ENCODE assay signal across 14 mouse cellular contexts in genomic region chr2:147189546-147190315, GRCm38 (mm10). TPM values are rescaled to one million over a fixed set of nuclear protein-coding genes. Genes with fewer than 3 reads are reported as not detected.
A peak's percentile ranks its signal among the peaks of the same experiment; 100 is the strongest.
DNase-seq lines count a peak whose midpoint lies in the region; ATAC-seq lines count a peak whose summit lies in the region.
"Had no signal": no experiment of that assay in that cellular context is flagged by ENCODE, and none has a peak within 500 bp of the region (broad histone marks: within the 10 kb centered on the region; RNA-seq: fewer than 3 reads in every experiment).

No protein-coding gene starts in this region.

- no peaks in the 10 kb centered on the region for H3K36me3 ChIP-seq in lung, embryonic 15.5 days
- no peaks in the 10 kb centered on the region for H3K36me3 ChIP-seq in embryonic facial prominence, embryonic 10.5 days (replicated peaks)
- H3K36me3 ChIP-seq in limb, embryonic 11.5 days (ENCODE audit: control insufficient read depth, insufficient read depth, low read length): no peaks in the 10 kb centered on the region
- H3K36me3 ChIP-seq in neural tube, embryonic 11.5 days (ENCODE audit: control insufficient read depth, insufficient read depth, low read length): no peaks in the 10 kb centered on the region
- H3K36me3 ChIP-seq in kidney, embryonic 16.5 days (ENCODE audit: insufficient read depth, low read length): no peaks in the 10 kb centered on the region
- H3K36me3 ChIP-seq: liver, embryonic 15.5 days had no signal

- H3K4me3 ChIP-seq in lung, embryonic 15.5 days: no peak overlapping the region
- H3K4me3 ChIP-seq in embryonic facial prominence, embryonic 10.5 days: peak overlapping the region; percentile 25; the same call in 1 of the 2 replicates
- no peak overlapping the region for H3K4me3 ChIP-seq in limb, embryonic 11.5 days (ENCODE audit: low read depth, low read length)
- H3K4me3 ChIP-seq in neural tube, embryonic 11.5 days (ENCODE audit: low read depth, low read length): no peak overlapping the region
- H3K4me3 ChIP-seq in kidney, embryonic 16.5 days (ENCODE audit: low read length): no peak overlapping the region
- H3K4me3 ChIP-seq: liver, embryonic 15.5 days had no signal

- 3% methylated on average over 28 of the region's 28 CpGs for WGBS in lung, embryonic 15.5 days
- WGBS in embryonic facial prominence, embryonic 10.5 days: 1% methylated on average over 28 of the region's 28 CpGs
- under 1% methylated on average over 28 of the region's 28 CpGs for WGBS in limb, embryonic 11.5 days
- WGBS in neural tube, embryonic 11.5 days: under 1% methylated on average over 28 of the region's 28 CpGs
- under 1% methylated on average over 28 of the region's 28 CpGs for WGBS in kidney, embryonic 16.5 days

- no peak overlapping the region for H3K9ac ChIP-seq in lung, embryonic 15.5 days
- no peak overlapping the region for H3K9ac ChIP-seq in limb, embryonic 11.5 days (ENCODE audit: low read length)
- H3K9ac ChIP-seq in neural tube, embryonic 11.5 days (ENCODE audit: low read length): no peak overlapping the region
- no peak overlapping the region for H3K9ac ChIP-seq in kidney, embryonic 16.5 days (replicated peaks; ENCODE audit: low read length)
- H3K9ac ChIP-seq: liver, embryonic 15.5 days had no signal

- peaks cover 95% of the 10 kb centered on the region for H3K27me3 ChIP-seq in lung, embryonic 15.5 days
- peaks cover 100% of the 10 kb centered on the region for H3K27me3 ChIP-seq in embryonic facial prominence, embryonic 10.5 days (replicated peaks; ENCODE audit: low read depth, poor library complexity, severe bottlenecking)
- H3K27me3 ChIP-seq in limb, embryonic 11.5 days (ENCODE audit: control insufficient read depth, insufficient read depth, low read length): peaks cover 90% of the 10 kb centered on the region
- H3K27me3 ChIP-seq in neural tube, embryonic 11.5 days (ENCODE audit: control insufficient read depth, insufficient read depth, low read length): peaks cover 95% of the 10 kb centered on the region
- peaks cover 97% of the 10 kb centered on the region for H3K27me3 ChIP-seq in kidney, embryonic 16.5 days (ENCODE audit: insufficient read depth, low read length)

- H3K27ac ChIP-seq in lung, embryonic 15.5 days: no peak overlapping the region
- H3K27ac ChIP-seq in embryonic facial prominence, embryonic 10.5 days (replicated peaks): peak overlapping the region; percentile 19; the same call in 1 of the 2 replicates
- H3K27ac ChIP-seq in limb, embryonic 11.5 days (replicated peaks; ENCODE audit: low read depth, low read length): no peak overlapping the region
- no peak overlapping the region for H3K27ac ChIP-seq in neural tube, embryonic 11.5 days (ENCODE audit: low read depth, low read length)
- no peak overlapping the region for H3K27ac ChIP-seq in kidney, embryonic 16.5 days (ENCODE audit: low read length)
- H3K27ac ChIP-seq: liver, embryonic 15.5 days had no signal

- DNase-seq in lung, postnatal 14 days: no peak
- DNase-seq in embryonic facial prominence, embryonic 10.5 days (ENCODE audit: low spot score): peak; percentile 53
- peak; percentile 54 for DNase-seq in limb, embryonic 11.5 days (ENCODE audit: low spot score)
- peak; percentile 58 for DNase-seq in neural tube, embryonic 11.5 days (ENCODE audit: low spot score)
- DNase-seq in right cerebral cortex, postnatal 10 days (ENCODE audit: low spot score in 2 of 2): no peak
- no peak for DNase-seq in cerebellum, adult 11-12 months
- DNase-seq: cerebellum, adult 9-11 months; kidney, adult 8-10 months; left cerebral cortex, postnatal 4 days; right cerebral cortex, postnatal 14 days; thymus, postnatal 14 days had no signal

- no peaks in the 10 kb centered on the region for H3K9me3 ChIP-seq in lung, embryonic 15.5 days
- H3K9me3 ChIP-seq in embryonic facial prominence, embryonic 10.5 days: no peaks in the 10 kb centered on the region
- H3K9me3 ChIP-seq in limb, embryonic 11.5 days (ENCODE audit: control insufficient read depth, low read length): no peaks in the 10 kb centered on the region
- no peaks in the 10 kb centered on the region for H3K9me3 ChIP-seq in neural tube, embryonic 11.5 days (ENCODE audit: control insufficient read depth, low read length)
- H3K9me3 ChIP-seq in kidney, embryonic 16.5 days (ENCODE audit: low read length): no peaks in the 10 kb centered on the region
- H3K9me3 ChIP-seq: liver, embryonic 15.5 days had no signal

- 0 out of 2 replicates have a peak, but pooled peaks have one; percentile 5 for ATAC-seq in lung, embryonic 15.5 days (ENCODE audit: borderline replicate concordance, extremely low read depth, low FRiP score, low TSS enrichment)
- ATAC-seq in limb, embryonic 11.5 days (ENCODE audit: insufficient number of reproducible peaks, low FRiP score, low TSS enrichment, low read depth): no peak
- no peak for ATAC-seq in neural tube, embryonic 11.5 days (ENCODE audit: insufficient read depth, low FRiP score, low TSS enrichment)
- ATAC-seq in kidney, embryonic 16.5 days (ENCODE audit: low FRiP score, low TSS enrichment): no peak

- H3K4me1 ChIP-seq in lung, embryonic 15.5 days: peaks cover 47% of the 10 kb centered on the region
- peaks cover 32% of the 10 kb centered on the region for H3K4me1 ChIP-seq in embryonic facial prominence, embryonic 10.5 days
- H3K4me1 ChIP-seq in limb, embryonic 11.5 days (ENCODE audit: control insufficient read depth, insufficient read depth, low read length): peaks cover 13% of the 10 kb centered on the region
- peaks cover 7% of the 10 kb centered on the region; the same call in 1 of the 2 replicates for H3K4me1 ChIP-seq in neural tube, embryonic 11.5 days (ENCODE audit: control insufficient read depth, insufficient read depth, low read length)
- H3K4me1 ChIP-seq in kidney, embryonic 16.5 days (ENCODE audit: insufficient read depth, low read length): peaks cover 11% of the 10 kb centered on the region

- peak overlapping the region; percentile 14; the same call in 1 of the 2 replicates for H3K4me2 ChIP-seq in lung, embryonic 15.5 days
- no peak overlapping the region for H3K4me2 ChIP-seq in limb, embryonic 11.5 days (ENCODE audit: low read depth, severe bottlenecking)
- no peak overlapping the region for H3K4me2 ChIP-seq in neural tube, embryonic 11.5 days (ENCODE audit: low read depth)
- no peak overlapping the region for H3K4me2 ChIP-seq in kidney, embryonic 16.5 days (replicated peaks; ENCODE audit: low read depth, low read length)
- H3K4me2 ChIP-seq: liver, embryonic 15.5 days had no signal

RNA-seq across cellular contexts. Expression of gene Nkx2-2, which starts 4.3 kb away (rescaled TPM):
- polyA plus RNA-seq in lung, embryonic 15.5 days (2015; fragmentation: Nextera tagmentation; extraction: Ambion mirVana): not detected in 2 replicates
- 1.2 and 2.8 TPM in 2 replicates for polyA plus RNA-seq in embryonic facial prominence, embryonic 10.5 days (2016; fragmentation: Nextera tagmentation; extraction: Ambion mirVana)
- polyA plus RNA-seq in limb, embryonic 11.5 days (2014; fragmentation: Nextera tagmentation; extraction: Ambion mirVana): 0.07 TPM in 1 of 2 replicates, not detected in the other
- polyA plus RNA-seq in neural tube, embryonic 11.5 days (2014; fragmentation: Nextera tagmentation; extraction: Ambion mirVana): 5.5 and 6.6 TPM in 2 replicates
- polyA plus RNA-seq in kidney, embryonic 16.5 days (2015; fragmentation: Nextera tagmentation; extraction: Ambion mirVana): not detected in 2 replicates
- polyA plus RNA-seq: liver, embryonic 15.5 days had no signal

Comparison
In these comparisons a context has a peak if more than half of its experiments do, and no peak if none do; other contexts are left out.
1. DNase-seq: peak in embryonic facial prominence, embryonic 10.5 days (single experiment), limb, embryonic 11.5 days (single experiment) and neural tube, embryonic 11.5 days (single experiment); none in lung, postnatal 14 days (single experiment), right cerebral cortex, postnatal 10 days (0 of 2) and cerebellum, adult 11-12 months (single experiment).